Mouse (Mus musculus): ENCODE data around the gene Cpeb2.

Gene Cpeb2

GRCm38 (mm10) chr5:43232480-43233315, at the start of gene Cpeb2:
Cpeb2 (plus strand) TSS chr5:43233170.
- peak; percentile 93 to 96 for DNase-seq (ENCODE audit: low spot score in 2 of 2)

DNA sequence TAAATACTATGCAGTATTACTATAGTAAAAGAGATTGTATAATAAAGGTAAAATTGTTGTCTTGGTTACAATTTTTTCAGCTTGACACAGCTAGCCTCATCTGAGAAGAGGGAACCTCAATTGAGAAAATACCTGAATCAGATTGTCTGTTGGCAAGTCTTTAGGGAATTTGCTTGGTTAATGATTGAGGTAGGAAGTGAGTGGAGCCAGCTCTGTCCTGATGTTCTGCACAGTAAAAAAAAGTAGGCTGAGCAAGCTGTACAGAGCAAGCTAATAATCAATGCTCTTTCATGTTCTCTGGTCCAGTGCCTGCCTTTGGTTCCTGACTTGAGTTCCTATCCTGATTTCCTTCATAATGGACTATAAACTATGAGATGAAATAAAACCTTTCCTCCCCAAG, 49.4 kb upstream of the Cpeb2 start:
- DNase-seq (ENCODE audit: low spot score in 2 of 2): no peak

- no peak for DNase-seq (ENCODE audit: low spot score in 2 of 2)
Observed at GRCm38 (mm10) chr5:43184834-43185233, 48.1 kb upstream of the Cpeb2 start.

- DNase-seq (ENCODE audit: low spot score in 2 of 2): no peak
Observed at GRCm38 (mm10) chr5:43185478-43185877, 47.5 kb upstream of the Cpeb2 start.

DNA sequence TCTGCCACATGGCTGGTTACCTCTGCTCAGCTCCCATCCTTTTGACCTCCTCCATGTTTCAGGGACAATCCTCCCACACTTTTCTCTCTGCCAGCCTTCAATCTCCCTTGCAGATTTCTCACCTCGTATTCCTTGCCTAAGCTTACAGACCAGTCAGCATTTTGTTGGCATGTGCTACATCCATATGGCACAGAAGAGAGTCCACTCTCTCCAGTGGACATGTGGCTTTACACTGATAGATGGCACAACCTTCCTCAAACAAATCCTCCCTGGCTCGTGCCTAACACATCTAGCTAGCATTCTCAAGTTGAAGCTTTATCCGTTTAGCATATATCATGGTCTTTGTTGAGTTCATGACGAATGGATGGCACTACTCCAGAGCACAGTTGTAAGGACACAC, 32.3 kb upstream of the Cpeb2 start:
- DNase-seq (ENCODE audit: low spot score in 2 of 2): no peak

DNA sequence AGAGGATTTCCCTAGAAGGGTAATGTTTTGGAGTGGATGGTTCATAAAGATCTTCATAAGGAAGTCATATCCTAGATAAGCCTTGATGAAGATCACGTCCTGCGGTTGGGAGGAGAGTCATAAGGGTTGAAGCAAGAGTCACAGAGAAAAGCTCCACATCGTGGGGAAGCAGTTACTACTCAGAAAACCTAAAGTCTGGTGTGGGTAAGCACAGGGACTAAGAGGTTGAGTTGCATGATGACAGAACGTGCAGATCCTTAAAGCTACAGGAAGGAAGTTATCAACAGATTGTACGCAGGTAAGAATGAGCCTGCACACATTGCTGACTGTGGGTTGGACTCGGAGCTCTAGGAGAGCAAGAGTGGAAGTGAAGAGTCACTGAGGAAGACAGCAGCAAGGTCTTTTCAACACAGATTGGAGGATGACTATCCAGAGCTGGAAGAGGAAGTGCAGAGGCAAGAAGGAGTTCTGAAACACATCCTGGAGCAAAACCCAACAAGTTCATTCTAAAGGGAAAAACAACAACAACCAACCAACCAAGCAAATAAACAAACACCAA, 26.4 kb upstream of the Cpeb2 start:
- DNase-seq (ENCODE audit: low spot score in 2 of 2): no peak

- no peak for DNase-seq (ENCODE audit: low spot score in 2 of 2)
Observed at GRCm38 (mm10) chr5:43217468-43217867, 15.5 kb upstream of the Cpeb2 start.

DNA sequence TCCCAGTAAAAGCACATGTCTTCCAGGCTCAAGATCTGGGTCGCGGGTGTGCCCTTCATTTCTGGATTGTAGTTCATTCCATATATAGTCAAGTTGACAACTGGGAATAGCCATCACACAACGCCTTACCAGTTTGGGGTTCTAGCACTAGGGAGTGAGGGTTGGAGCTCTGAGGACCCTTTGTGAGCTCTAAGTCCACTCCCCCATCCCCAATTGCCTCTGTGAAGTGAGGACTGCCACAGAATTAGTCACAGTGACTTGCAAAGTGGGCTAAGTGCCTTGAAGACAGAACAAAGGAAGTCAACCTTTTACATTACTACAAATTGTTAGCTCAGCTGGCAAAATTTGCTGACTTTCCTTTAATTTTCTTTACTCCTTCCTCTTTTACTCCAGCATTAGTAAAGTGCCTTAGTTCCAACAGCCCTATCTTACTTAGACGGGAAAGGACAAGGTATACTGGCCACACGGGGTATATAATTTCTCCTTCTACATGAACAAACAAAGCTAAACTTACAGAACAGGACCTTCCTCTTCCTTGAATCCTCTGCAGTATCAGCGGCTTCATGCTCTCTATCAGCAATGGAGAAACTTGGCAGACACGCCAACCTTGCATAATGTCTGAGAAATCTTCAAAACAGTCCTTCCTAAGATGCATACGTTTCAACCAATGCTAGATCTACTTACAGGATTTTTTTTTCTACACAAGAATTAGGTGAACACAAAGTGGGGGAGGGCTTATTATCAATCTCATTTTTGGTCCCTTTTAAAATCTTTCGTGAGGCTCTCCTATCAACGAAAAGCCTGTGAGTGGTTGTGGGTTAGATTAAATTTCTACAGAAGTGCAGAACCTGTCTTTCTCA, 14.8 kb upstream of the Cpeb2 start:
- DNase-seq (ENCODE audit: low spot score in 2 of 2): no peak

GRCm38 (mm10) chr5:43218847-43219132, 14.2 kb upstream of the Cpeb2 start:
- DNase-seq (ENCODE audit: low spot score in 2 of 2): no peak

DNA sequence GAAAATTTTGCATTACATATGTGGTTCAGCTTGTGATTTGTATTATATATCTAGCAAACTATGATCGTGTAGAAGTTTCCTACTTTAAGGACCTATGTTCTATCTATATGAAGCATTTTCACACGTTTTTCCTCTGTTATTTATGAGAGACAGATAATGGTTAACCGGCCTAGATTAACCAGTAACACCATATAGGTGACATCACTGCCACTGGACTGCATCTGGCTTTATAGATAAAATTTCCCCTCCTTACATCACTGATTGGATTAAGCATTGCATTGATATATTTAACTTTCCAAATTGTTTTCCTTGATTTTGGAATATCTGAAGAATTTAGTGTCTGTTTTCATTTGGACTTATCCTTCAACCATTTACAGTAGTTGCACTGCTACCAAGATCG, 9.6 kb upstream of the Cpeb2 start:
- no peak for DNase-seq (ENCODE audit: low spot score in 2 of 2)

GRCm38 (mm10) chr5:43224245-43224644, 8.7 kb upstream of the Cpeb2 start:
- no peak for DNase-seq (ENCODE audit: low spot score in 2 of 2)

DNA sequence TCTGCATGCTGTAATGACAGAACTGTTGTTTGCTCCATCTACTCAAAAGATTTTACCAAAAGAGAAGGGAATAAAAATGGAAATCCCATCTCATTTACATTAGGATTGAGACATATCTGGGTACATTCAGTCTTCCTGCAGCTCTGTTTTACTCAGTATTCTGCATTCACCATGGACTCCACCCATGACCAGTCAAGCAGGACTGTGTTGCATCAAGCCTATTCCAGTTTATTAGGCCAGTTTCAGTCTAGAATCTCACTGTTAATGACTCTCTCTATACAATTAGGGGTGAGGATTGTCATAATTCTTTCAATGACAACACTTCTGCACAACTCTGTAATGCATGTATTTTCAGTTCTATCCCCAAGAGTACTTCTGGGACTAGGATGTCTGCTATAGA, 6.8 kb upstream of the Cpeb2 start:
- DNase-seq (ENCODE audit: low spot score in 2 of 2): no peak

DNA sequence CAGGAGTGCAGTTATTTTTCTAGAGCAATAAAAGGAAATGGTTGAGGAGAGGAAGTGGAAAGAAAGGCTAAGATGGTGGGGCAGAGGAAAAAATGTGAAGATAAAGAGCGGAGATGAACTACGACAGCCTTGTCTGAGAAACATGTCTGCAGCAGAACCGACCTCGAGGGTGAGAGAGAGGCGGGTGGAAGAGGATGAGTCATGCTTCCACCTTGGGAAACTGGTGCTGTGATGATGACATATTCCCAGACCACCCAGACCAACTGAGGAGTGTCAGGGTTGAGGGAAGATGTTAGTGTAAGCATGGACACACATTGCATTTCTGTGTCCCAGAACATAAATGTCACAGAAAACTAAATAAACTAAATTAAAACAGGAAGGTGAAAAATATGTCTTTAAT, 5.4 kb upstream of the Cpeb2 start:
- DNase-seq (ENCODE audit: low spot score in 2 of 2): no peak

DNA sequence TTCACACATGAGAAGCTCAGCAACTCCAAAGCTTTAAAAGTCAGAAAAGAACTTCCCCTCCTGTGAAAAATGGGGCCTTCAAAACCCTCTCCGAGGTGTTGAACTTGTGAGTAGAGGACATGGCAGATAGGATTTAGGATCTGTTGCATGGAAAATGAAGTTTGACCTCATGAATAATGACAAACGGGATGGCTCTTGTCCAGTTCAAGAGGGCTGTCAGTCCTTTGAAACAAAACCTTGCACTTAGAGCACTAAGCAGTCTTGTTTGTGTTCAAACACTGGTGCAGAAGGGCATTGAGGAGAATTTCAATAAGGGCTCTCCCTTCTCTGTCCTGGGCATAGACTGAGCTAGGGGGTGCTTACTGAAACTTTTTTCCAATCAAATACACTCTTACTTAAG, 1.9 kb upstream of the Cpeb2 start:
- DNase-seq (ENCODE audit: low spot score in 2 of 2): no peak

DNA sequence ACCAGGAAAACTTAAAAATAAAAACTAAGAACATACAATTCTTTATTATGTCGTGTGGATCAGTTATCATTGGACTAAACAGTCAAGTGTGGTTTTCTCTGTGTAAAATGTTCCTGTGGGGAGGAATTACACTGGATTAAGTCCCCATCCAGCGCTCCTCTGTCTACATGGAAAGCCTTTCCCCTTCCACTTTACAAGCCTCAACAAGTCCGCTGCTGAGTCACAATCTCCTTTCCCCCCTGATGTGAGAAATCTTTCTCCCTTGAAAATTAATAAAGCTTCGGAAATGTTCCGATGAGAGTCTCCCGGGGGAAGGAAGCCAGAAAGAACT, 856 bp upstream of the Cpeb2 start:
- DNase-seq (ENCODE audit: low spot score in 2 of 2): no peak

GRCm38 (mm10) chr5:43233316-43234181, 579 bp downstream of the Cpeb2 start:
- peak; percentile 58 to 67 for DNase-seq (ENCODE audit: low spot score in 2 of 2)

GRCm38 (mm10) chr5:43234321-43235185, 1.6 kb downstream of the Cpeb2 start:
- peak in 1 of 2 experiments; percentile 52 for DNase-seq (ENCODE audit: low spot score in 2 of 2)

GRCm38 (mm10) chr5:43235186-43235785, 2.3 kb downstream of the Cpeb2 start:
- peak in 1 of 2 experiments; percentile 26 for DNase-seq (ENCODE audit: low spot score in 2 of 2)

DNA sequence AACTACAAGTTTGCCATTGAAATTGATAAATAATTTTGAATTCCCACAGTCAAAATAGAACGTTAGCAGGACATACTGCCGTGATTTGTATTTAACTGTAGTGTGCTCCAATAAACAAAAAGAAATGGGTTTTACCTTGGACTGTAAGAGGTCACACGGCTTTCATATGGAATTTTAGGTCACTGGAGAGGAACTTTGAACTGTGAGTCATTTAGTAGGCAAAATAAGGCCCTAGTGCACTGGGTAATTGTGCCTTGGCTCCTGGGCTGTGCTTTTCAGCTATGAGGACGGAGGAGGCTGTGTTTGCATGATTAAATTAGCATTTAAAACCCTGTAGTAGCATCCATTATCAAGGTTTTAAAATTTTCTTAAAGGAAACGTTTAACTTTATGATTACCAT, 3.0 kb downstream of the Cpeb2 start:
- DNase-seq (ENCODE audit: low spot score in 2 of 2): no peak

DNA sequence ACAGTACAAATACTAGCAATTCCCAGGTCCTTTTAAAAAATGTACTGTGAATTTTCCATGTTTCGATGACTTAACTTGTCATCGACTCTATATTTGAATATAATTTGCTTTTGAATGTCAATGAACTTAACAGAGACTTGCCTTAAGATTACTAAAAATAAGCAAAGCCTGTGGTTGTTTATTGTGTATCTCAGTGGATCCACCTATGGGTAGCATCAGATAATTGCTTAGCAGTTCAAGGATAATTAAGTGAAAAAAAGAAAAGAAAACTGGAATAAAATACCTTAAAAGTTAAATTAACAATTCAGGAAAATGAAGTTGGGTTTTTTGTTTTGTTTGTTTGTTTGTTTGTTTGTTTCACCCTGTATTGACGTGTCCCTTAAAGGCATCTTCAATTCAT, 3.5 kb downstream of the Cpeb2 start:
- DNase-seq (ENCODE audit: low spot score in 2 of 2): no peak

DNA sequence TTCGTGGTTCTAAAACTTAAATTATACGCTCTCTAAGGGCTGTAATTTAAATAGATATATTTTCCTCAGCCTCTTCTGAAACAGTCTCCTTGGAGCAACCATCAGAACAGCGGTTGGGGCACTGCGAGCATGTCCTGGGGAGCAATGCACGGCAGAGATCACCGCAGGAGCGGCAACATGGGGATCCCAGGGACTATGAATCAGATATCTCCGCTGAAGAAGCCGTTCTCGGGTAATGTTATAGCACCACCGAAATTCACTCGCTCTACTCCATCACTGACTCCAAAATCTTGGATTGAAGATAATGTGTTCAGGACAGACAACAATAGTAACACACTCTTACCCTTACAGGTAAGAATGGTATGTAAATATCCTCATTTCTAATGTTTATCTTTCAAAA, 4.3 kb downstream of the Cpeb2 start:
- DNase-seq (ENCODE audit: low spot score in 2 of 2): no peak
